Mouse (Mus musculus): ENCODE data around the gene Ift81. TPM values are rescaled to one million over a fixed set of nuclear protein-coding genes. Genes with fewer than 3 reads are reported as not detected.
A peak's percentile ranks its signal among the peaks of the same experiment; 100 is the strongest.

Ift81 gene
- total and polyA plus RNA-seq, 2 experiments, result 0.38 to 3.0 TPM

DNA sequence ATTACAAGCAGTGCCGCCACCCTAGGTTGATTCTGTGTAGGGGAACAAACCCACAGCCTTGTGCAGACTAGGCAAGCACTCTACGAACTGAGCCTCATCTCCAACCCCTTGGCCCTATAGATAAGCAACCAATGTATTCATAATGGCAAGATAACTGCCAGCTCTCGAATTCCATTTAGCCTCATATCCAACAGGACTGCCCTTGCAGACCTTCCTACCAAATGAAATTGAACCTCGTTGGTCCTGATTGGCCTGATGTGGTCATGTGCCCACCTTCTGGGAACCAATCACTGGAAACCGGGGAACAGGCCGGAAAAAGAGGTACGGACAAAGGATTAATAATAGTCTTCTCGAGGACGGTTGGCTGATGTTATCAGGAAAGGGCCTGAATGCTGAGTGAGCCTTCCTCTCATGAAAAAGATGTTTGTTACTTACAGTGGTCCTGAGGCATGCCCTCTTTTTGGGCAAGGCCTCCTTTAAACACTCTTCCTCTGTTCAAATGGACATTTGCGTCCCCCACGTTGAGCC lies 10.7 kb upstream of the Ift81 start:
- WGBS, result 87% methylated on average over 11 of the region's 11 CpGs
- TF ChIP-seq CTCF (IDR thresholded peaks at IDR 0.05; ENCODE audit: low read depth, low read length) (no peak), POLR2A (IDR thresholded peaks at IDR 0.05; ENCODE audit: extremely low read depth, insufficient read depth, low read length) (no peak)
- Histone ChIP-seq H3K79me2 (ENCODE audit: control insufficient read depth, insufficient read depth, low read length) (no peaks in the 10 kb centered on the region), H3K4me3 (ENCODE audit: insufficient read depth, low read depth, low read length) (no peak overlapping the region), H3K27me3 (ENCODE audit: control insufficient read depth, insufficient read depth, low read length) (no peaks in the 10 kb centered on the region), H3K27ac (replicated peaks; ENCODE audit: insufficient read depth, low read depth, low read length) (no peak overlapping the region), H3K36me3 (ENCODE audit: control insufficient read depth, insufficient read depth, low read length) (no peaks in the 10 kb centered on the region), H3K4me1 (ENCODE audit: control insufficient read depth, insufficient read depth, low read length) (peaks cover 5% of the 10 kb centered on the region), H3K9ac (ENCODE audit: low read depth, low read length) (no peak overlapping the region)
- no peak for DNase-seq (ENCODE audit: extremely low read depth, low read depth, low spot score)

DNA sequence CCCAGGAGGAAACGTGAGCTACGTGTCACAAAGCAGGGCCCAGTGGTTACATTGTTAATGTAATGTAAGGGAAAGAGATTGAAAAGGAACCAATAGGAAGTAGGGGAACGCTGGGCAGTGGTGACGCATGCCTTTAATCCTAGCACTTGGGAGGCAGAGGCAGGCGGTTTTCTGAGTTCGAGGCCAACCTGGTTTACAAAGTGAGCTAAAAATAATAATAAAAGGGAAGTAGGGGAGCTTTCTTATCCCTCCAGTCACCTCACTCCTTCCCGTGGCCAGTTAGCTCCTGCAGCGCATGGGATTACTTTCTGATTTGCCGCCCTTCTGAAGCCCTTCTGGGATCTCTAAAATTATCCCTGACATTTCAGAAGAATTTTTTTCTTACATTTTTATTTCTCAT lies 9.5 kb upstream of the Ift81 start:
- TF ChIP-seq CTCF (IDR thresholded peaks at IDR 0.05; ENCODE audit: low read depth, low read length), result no peak
- no peak for TF ChIP-seq POLR2A (IDR thresholded peaks at IDR 0.05; ENCODE audit: extremely low read depth, insufficient read depth, low read length)
- no peaks in the 10 kb centered on the region for H3K36me3 ChIP-seq (ENCODE audit: control insufficient read depth, insufficient read depth, low read length)
- no peak overlapping the region for H3K4me3 ChIP-seq (ENCODE audit: insufficient read depth, low read depth, low read length)
- 85% methylated on average over 9 of the region's 9 CpGs for WGBS
- no peaks in the 10 kb centered on the region for H3K79me2 ChIP-seq (ENCODE audit: control insufficient read depth, insufficient read depth, low read length)
- no peaks in the 10 kb centered on the region for H3K27me3 ChIP-seq (ENCODE audit: control insufficient read depth, insufficient read depth, low read length)
- H3K27ac ChIP-seq (replicated peaks; ENCODE audit: insufficient read depth, low read depth, low read length), result no peak overlapping the region
- peaks cover 5% of the 10 kb centered on the region for H3K4me1 ChIP-seq (ENCODE audit: control insufficient read depth, insufficient read depth, low read length)
- H3K9ac ChIP-seq (ENCODE audit: low read depth, low read length), result no peak overlapping the region
- no peak for DNase-seq (ENCODE audit: extremely low read depth, low read depth, low spot score)

DNA sequence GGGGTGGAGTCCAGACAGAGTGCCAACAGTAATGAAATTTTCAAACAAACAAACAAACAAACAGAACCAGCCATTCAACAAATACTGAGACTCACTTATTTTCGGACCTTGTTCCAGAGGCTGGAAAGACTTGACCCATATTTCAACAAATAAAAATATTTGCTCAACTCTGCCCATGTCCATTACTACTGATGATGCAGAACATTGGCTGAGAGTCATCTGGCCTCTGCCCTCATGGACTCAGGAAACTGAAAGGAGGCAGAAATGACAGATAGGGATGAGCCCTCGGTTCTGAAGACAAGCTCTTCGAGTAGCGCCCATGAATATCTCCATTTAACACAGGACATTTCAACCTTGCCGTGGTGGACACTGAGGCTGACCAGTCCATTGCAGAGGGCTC lies 8.2 kb upstream of the Ift81 start:
- WGBS, result 35% methylated on average over 5 of the region's 5 CpGs
- peak overlapping the region; percentile 62 for H3K27ac ChIP-seq (replicated peaks; ENCODE audit: insufficient read depth, low read depth, low read length)
- no peaks in the 10 kb centered on the region for H3K27me3 ChIP-seq (ENCODE audit: control insufficient read depth, insufficient read depth, low read length)
- no peak for TF ChIP-seq CTCF (IDR thresholded peaks at IDR 0.05; ENCODE audit: low read depth, low read length)
- TF ChIP-seq POLR2A (IDR thresholded peaks at IDR 0.05; ENCODE audit: extremely low read depth, insufficient read depth, low read length), result no peak
- no peak overlapping the region for H3K4me3 ChIP-seq (ENCODE audit: insufficient read depth, low read depth, low read length)
- peaks cover 5% of the 10 kb centered on the region for H3K4me1 ChIP-seq (ENCODE audit: control insufficient read depth, insufficient read depth, low read length)
- no peak overlapping the region for H3K9ac ChIP-seq (ENCODE audit: low read depth, low read length)
- H3K79me2 ChIP-seq (ENCODE audit: control insufficient read depth, insufficient read depth, low read length), result no peaks in the 10 kb centered on the region
- DNase-seq (ENCODE audit: extremely low read depth, low read depth, low spot score), result peak; percentile 95
- no peaks in the 10 kb centered on the region for H3K36me3 ChIP-seq (ENCODE audit: control insufficient read depth, insufficient read depth, low read length)

DNA sequence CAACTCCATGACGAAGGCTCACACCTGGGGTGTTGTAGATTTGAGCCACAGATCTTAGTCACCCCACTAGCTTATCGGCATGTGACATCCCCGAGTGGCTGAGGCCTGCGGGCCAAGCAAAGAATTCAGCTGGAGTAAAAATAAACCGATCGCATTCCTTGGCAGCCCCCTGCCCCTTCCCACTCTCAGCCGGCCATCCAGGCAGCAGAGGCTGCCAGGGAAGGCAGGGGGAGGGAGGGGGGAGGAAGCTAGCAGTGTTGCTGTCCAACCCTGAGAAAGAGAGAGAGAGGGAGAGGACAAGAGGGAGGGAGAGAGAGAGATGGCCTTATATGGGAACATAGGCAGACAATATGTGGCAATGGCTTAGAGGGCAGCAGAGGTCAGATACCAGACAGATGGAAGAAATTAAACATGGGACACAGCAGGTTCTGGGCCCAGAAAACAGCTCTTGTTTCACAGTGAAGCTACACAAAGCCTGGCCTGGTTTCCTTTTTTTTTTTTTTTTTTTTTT lies 7.1 kb upstream of the Ift81 start:
- no peak for TF ChIP-seq POLR2A (IDR thresholded peaks at IDR 0.05; ENCODE audit: extremely low read depth, insufficient read depth, low read length)
- no peak for TF ChIP-seq CTCF (IDR thresholded peaks at IDR 0.05; ENCODE audit: low read depth, low read length)
- no peak overlapping the region for H3K9ac ChIP-seq (ENCODE audit: low read depth, low read length)
- H3K4me1 ChIP-seq (ENCODE audit: control insufficient read depth, insufficient read depth, low read length), result peaks cover 5% of the 10 kb centered on the region
- peak; percentile 26 for DNase-seq (ENCODE audit: extremely low read depth, low read depth, low spot score)
- H3K27me3 ChIP-seq (ENCODE audit: control insufficient read depth, insufficient read depth, low read length), result no peaks in the 10 kb centered on the region
- WGBS, result 74% methylated on average over 7 of the region's 7 CpGs
- no peaks in the 10 kb centered on the region for H3K36me3 ChIP-seq (ENCODE audit: control insufficient read depth, insufficient read depth, low read length)
- H3K4me3 ChIP-seq (ENCODE audit: insufficient read depth, low read depth, low read length), result no peak overlapping the region
- H3K27ac ChIP-seq (replicated peaks; ENCODE audit: insufficient read depth, low read depth, low read length), result no peak overlapping the region
- H3K79me2 ChIP-seq (ENCODE audit: control insufficient read depth, insufficient read depth, low read length), result no peaks in the 10 kb centered on the region

DNA sequence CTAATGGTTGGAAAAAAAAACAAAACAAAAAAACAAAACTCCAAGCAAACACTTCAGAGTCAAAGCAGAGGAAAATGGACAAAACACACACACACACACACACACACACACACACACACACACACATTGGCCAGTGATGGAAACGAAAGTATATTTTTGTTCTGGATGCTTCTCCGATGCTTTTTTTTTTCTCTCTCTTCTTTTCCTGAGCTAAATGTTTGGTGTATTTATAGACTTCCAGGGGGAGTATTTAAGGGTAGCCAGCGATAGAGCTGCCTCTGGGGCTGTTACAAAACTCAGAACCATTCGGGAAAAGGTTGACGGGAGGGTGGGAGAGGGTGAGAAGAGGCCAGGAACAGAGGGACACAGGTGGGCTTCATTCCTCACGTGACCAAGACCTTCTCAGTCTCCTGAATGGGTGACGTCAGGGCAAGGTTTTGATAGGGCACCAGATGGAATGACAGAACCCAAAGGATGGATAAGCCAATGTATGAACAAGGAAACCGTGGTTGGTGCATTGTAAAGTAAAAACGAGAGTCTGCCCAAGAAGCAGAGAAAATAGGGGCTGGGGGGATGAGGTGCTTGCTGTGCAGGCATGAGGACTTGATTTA lies 5.5 kb upstream of the Ift81 start:
- H3K79me2 ChIP-seq (ENCODE audit: control insufficient read depth, insufficient read depth, low read length), result no peaks in the 10 kb centered on the region
- H3K27me3 ChIP-seq (ENCODE audit: control insufficient read depth, insufficient read depth, low read length), result no peaks in the 10 kb centered on the region
- no peak for DNase-seq (ENCODE audit: extremely low read depth, low read depth, low spot score)
- no peak overlapping the region for H3K4me3 ChIP-seq (ENCODE audit: insufficient read depth, low read depth, low read length)
- H3K36me3 ChIP-seq (ENCODE audit: control insufficient read depth, insufficient read depth, low read length), result no peaks in the 10 kb centered on the region
- H3K27ac ChIP-seq (replicated peaks; ENCODE audit: insufficient read depth, low read depth, low read length), result no peak overlapping the region
- H3K9ac ChIP-seq (ENCODE audit: low read depth, low read length), result no peak overlapping the region
- TF ChIP-seq POLR2A (IDR thresholded peaks at IDR 0.05; ENCODE audit: extremely low read depth, insufficient read depth, low read length) (no peak), CTCF (IDR thresholded peaks at IDR 0.05; ENCODE audit: low read depth, low read length) (no peak)
- H3K4me1 ChIP-seq (ENCODE audit: control insufficient read depth, insufficient read depth, low read length), result peaks cover 5% of the 10 kb centered on the region
- WGBS, result 82% methylated on average over 9 of the region's 9 CpGs

DNA sequence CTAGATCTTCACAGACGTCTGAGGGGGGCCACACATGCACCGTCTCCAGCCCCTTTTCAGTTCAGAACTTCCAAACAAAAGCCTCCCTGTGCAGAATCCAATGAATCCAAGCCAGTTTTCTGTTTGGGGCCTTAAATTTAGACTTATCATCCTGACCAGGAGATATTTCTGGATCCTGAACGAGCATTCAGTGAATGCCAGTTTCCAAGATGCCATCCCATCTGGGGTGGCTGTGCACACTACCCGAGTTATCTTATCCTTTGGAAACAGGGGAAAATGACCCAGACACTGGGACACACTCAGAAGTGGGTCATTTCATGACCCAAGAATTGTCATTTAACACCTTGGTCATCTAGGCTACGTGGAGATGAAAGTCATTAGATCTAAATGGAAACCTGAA lies 3.4 kb upstream of the Ift81 start:
- Histone ChIP-seq H3K27ac (replicated peaks; ENCODE audit: insufficient read depth, low read depth, low read length) (no peak overlapping the region), H3K4me1 (ENCODE audit: control insufficient read depth, insufficient read depth, low read length) (peaks cover 3% of the 10 kb centered on the region), H3K79me2 (ENCODE audit: control insufficient read depth, insufficient read depth, low read length) (no peaks in the 10 kb centered on the region), H3K9ac (ENCODE audit: low read depth, low read length) (no peak overlapping the region), H3K27me3 (ENCODE audit: control insufficient read depth, insufficient read depth, low read length) (no peaks in the 10 kb centered on the region), H3K36me3 (ENCODE audit: control insufficient read depth, insufficient read depth, low read length) (no peaks in the 10 kb centered on the region), H3K4me3 (ENCODE audit: insufficient read depth, low read depth, low read length) (no peak overlapping the region)
- no peak for DNase-seq (ENCODE audit: extremely low read depth, low read depth, low spot score)
- WGBS, result 90% methylated on average over 5 of the region's 5 CpGs
- TF ChIP-seq CTCF (IDR thresholded peaks at IDR 0.05; ENCODE audit: low read depth, low read length), result no peak
- no peak for TF ChIP-seq POLR2A (IDR thresholded peaks at IDR 0.05; ENCODE audit: extremely low read depth, insufficient read depth, low read length)
